Mouse (Mus musculus) spleen, adult 2 months (tissue): Measurements from ENCODE around the gene Serpinb6a. TPM values are rescaled to one million over a fixed set of nuclear protein-coding genes. Genes with fewer than 3 reads are reported as not detected.
"Not testable (repeated sequence)": the region's sequence is repeated elsewhere in the genome, so short reads cannot be mapped to it uniquely, and the experiment has no call there.

Experiments used
- DNase-seq, 2 experiments: peaks; one replicate each; pipeline versions ENCODE4 v3.0.0 to v3.0.0-alpha.2; 2012 to 2021; ENCODE audit warnings: low spot score in 2 of 2, low read depth in 1 of 2
- H3K27ac ChIP-seq: fragments of 200-500 bp; 2 replicates; pipeline ENCODE4 v1.5.1; 2012; ENCODE audit warnings: low read length, inconsistent platforms; ENCODE audit not compliant: insufficient read depth
- H3K27me3 ChIP-seq: fragments of 200-500 bp; 2 replicates; pipeline ENCODE4 v1.6.1; 2012; ENCODE audit warnings: mild to moderate bottlenecking, moderate library complexity, low read length, inconsistent platforms; ENCODE audit not compliant: control insufficient read depth, insufficient read depth
- H3K36me3 ChIP-seq: fragments of 200-500 bp; 2 replicates; pipeline ENCODE4 v1.6.1; 2012; ENCODE audit warnings: mild to moderate bottlenecking, low read length, inconsistent platforms; ENCODE audit not compliant: control insufficient read depth, insufficient read depth
- H3K4me1 ChIP-seq: fragments of 200-500 bp; 2 replicates; pipeline ENCODE4 v1.6.1; 2011; ENCODE audit warnings: inconsistent platforms; ENCODE audit not compliant: control insufficient read depth, insufficient read depth, insufficient read length
- H3K4me3 ChIP-seq: fragments of 200-500 bp; 2 replicates; pipeline ENCODE4 v1.5.1; 2011; ENCODE audit warnings: mild to moderate bottlenecking, inconsistent platforms; ENCODE audit not compliant: insufficient read depth, insufficient read length; ENCODE audit errors: extremely low read depth
- CTCF ChIP-seq: fragments of 200-500 bp; IDR thresholded peaks from 2 replicates; pipeline ENCODE4 v1.5.1; 2011; ENCODE audit warnings: mild to moderate bottlenecking, inconsistent platforms; ENCODE audit not compliant: insufficient read depth, insufficient read length, insufficient replicate concordance; ENCODE audit errors: extremely low read depth
- POLR2A ChIP-seq: fragments of 200-500 bp; IDR thresholded peaks from 2 replicates; pipeline ENCODE4 v1.6.1; 2011; ENCODE audit warnings: low read depth, low read length, inconsistent platforms
- WGBS: fragments of 180-500 bp; shearing (Covaris S2); methylation state at CpG from one replicate; pipeline ENCODE4 v1.1.7; 2018; 5-methylcytosine and 5-hydroxymethylcytosine counted together
- polyA plus RNA-seq: library from polyadenylated mRNA; depleted of rRNA; stranded (reverse); fragments of >200 nt; gene quantifications from 2 replicates; pipeline ENCODE4 v1.2.3, GENCODE M21; 2012

Serpinb6a gene
- polyA plus RNA-seq, 1 experiment: 36.3 TPM

DNA sequence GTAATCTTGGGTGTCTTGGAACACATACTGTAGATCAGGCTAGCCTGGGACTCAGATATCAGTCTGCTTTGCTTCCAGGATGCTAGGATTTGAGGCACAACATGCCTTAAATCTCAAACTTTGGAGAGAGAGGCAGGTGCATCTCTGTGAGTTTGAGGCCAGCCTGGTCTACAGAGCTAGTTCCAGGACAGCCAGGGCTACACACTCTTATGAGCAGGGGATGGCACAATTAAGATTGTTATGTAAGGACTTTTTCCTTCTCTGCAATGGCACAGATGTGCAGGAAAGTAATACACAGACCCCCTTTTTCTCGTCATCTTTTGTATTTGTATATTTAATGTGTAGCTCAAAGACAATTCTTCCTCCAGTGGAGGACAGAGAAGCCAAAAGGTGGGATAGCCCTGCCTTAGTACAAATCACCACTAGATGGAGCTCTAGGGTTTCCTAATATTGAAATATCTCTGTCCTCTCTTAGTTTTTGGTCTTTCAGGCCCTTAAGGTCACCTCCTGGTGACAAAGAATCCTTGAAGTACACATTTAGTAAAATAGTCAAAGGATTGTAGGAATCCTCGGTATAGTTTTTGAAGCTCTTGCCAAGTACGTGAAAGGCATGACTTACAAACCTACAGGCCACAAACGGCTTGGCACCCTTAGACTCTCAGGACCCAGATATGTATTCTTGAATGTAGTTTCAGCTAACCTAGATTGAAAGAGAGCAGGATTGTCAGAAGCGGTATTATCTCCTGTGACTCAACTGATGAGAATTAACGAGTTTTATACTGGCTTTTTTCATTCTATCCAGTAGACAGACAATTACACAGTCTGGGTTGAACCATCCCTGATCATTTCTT is 45.8 kb downstream of the Serpinb6a start:
- Histone ChIP-seq H3K27me3 (no peaks in the 10 kb centered on the region), H3K36me3 (no peaks in the 10 kb centered on the region), H3K4me1 (no peaks in the 10 kb centered on the region), H3K4me3 (no peak overlapping the region), H3K27ac (no peak overlapping the region)
- no peak for DNase-seq
- 54% methylated on average over 6 of the region's 6 CpGs for WGBS
- TF ChIP-seq CTCF (peak; percentile 17; the same call in 1 of the 2 replicates), POLR2A (no peak)

DNA sequence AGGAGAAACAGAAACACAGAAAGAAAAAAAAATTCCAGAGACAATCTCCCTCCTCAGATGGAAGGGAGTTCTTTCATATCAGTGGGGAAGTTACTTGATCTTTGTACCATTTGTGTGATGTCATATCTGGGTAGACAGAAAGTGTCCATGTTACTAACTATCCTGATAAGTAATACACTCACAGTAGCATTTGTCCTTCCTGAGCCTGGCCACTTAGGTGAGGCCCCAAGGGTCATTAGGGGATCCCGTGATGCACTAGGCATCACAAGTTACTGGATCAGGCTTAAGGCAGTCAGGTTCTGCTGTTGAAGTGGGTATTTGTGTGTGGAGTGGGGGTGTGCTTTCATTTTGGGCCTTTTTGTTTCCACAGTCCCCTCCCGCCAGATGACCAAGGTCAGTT is 49.6 kb downstream of the Serpinb6a start:
- DNase-seq: no peak
- no peak overlapping the region for H3K4me3 ChIP-seq
- TF ChIP-seq CTCF: no peak
- no peak for TF ChIP-seq POLR2A
- no peaks in the 10 kb centered on the region for H3K4me1 ChIP-seq
- H3K27ac ChIP-seq: no peak overlapping the region
- WGBS: 91% methylated on average over 2 of the region's 2 CpGs
- H3K36me3 ChIP-seq: no peaks in the 10 kb centered on the region
- H3K27me3 ChIP-seq: no peaks in the 10 kb centered on the region

DNA sequence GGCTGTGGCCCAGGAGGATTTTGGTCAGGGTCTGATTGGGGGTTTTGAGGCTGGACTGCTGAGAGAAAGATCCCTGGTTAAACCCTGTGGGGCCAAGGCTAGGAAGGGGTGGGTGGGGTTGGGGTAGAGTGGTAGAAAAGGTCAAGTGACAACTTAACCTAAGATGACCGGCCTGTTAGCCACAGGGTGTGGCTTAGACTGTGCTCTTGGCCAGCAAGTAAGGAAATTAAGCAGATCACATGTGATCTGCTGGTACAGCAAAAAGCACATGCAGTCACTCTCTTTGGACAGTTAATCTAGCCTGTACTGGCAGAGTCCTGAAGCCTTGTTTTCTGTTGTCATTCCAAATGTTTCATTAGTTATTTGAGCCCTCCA is 50.5 kb downstream of the Serpinb6a start:
- Histone ChIP-seq H3K36me3 (no peaks in the 10 kb centered on the region), H3K4me1 (no peaks in the 10 kb centered on the region), H3K27me3 (no peaks in the 10 kb centered on the region), H3K27ac (no peak overlapping the region), H3K4me3 (no peak overlapping the region)
- TF ChIP-seq CTCF (no peak), POLR2A (no peak)
- no peak for DNase-seq
- 69% methylated on average over 1 of the region's 1 CpGs for WGBS

DNA sequence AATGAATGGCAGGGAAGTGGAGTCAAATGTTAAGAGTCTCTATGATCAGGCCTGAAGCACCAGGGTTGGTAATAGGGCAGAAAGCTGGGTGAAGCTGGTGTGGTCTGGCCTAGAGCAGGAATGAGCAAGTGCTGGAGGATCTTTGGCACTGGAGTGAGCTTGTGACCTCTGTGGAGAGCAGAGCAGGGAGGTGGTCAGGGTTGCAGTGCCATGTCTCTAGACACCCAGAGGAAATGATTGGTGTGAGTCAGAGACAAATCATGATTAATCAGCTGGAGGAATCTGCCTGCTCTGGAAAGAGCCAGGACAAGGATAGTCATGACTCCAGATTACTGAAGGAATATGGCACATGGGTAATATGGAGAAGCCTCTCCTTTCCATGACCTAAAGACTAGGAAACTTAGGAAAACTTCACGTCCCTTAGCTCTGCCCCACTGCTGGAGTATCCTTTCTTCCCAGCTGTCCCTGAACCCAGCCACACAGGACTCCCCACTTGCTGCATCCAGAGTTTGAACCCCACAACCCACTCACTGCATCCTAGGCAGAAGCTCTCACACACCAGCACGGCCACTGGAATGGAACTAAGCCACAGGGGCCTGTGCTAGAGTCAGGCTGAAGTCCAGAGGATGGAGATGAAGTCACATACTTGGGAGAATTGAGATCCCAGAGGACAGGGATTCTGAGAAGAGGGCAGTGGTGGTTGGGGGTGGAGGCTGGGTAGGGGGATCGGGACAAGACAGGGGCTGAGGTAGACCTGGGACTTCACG is 51.1 kb downstream of the Serpinb6a start:
- TF ChIP-seq CTCF (no peak), POLR2A (no peak)
- Histone ChIP-seq H3K4me3 (no peak overlapping the region), H3K36me3 (no peaks in the 10 kb centered on the region), H3K4me1 (no peaks in the 10 kb centered on the region), H3K27me3 (no peaks in the 10 kb centered on the region), H3K27ac (no peak overlapping the region)
- 89% methylated on average over 4 of the region's 4 CpGs for WGBS
- no peak for DNase-seq

DNA sequence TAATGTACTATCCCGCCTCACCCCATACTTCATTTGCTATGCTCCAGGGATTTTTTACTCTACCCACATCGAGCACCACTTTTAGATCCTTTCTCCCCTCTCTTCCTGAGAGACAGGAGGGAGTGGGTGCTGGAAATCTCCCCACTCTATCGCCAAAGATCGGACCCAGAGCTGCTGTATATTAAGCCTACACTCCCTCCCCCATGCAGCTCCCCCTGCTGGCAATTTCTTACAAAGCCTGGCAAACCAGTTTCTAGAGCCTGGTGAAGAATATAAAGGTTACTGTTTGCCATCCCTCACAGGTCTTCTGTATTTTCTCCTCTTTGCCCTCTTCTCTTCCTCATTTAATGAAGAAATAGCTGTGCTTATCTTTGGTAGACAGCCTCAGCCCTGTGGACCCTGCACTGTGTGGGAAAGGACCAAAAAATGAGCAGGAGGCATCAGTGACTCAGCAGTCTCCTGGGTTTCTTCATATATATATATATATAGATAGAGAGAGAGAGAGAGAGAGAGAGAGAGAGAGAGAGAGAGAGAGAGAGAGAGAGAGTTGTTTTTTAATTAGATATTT is 60.3 kb downstream of the Serpinb6a start:
- WGBS: 59% methylated on average over 4 of the region's 4 CpGs
- TF ChIP-seq CTCF (no peak), POLR2A (no peak)
- Histone ChIP-seq H3K27ac (no peak overlapping the region), H3K27me3 (no peaks in the 10 kb centered on the region), H3K4me1 (no peaks in the 10 kb centered on the region), H3K36me3 (no peaks in the 10 kb centered on the region), H3K4me3 (no peak overlapping the region)
- DNase-seq: peak in 1 of 2 experiments; percentile 6

DNA sequence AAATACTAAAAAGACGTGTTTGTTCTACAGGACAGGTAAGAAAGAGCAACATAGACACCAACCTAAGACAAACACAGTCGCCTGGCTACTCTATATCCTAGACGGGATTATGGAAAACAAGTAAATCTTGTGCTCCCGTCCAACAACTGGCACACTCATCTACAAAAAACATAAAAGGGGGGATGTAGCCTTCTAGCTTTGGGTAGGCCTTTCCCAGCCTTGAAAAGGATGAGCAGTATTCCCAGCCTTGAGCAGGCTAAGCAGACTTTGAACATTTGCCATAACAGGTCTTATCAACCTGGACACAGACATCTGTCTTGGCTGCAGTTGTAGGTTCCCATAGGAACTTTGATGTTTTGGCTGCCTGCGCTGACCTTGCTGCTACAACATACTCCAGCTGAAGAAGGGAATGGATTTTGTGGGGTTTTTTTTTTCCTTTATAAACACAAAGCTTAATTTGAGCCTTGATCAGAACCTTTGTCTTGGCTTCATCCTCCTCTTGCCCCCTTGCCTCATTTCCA is 61.2 kb downstream of the Serpinb6a start:
- Histone ChIP-seq H3K27me3 (no peaks in the 10 kb centered on the region), H3K4me3 (no peak overlapping the region), H3K36me3 (no peaks in the 10 kb centered on the region), H3K4me1 (no peaks in the 10 kb centered on the region; the same call in 1 of the 2 replicates), H3K27ac (no peak overlapping the region)
- WGBS: 88% methylated on average over 5 of the region's 5 CpGs
- DNase-seq: no peak
- TF ChIP-seq CTCF (no peak), POLR2A (no peak)

DNA sequence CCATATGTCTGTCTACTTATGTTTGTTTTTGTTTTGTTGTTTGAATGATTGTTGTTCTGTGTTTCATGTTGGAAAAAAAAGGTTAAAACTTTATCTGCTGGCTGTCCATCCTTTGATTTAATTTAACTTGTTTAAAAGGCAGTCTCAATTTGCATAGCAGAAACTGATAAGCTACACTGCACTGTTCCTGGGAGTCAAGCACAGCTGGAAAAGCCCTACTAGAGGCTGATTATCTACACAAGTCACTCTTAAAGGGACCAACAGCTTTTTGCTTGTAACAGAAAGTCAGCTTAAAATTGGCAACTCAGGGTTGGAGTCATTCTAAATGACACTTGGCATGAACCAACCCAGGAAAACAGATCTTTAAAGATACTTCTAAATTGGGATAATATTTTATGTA is 65.0 kb downstream of the Serpinb6a start:
- not testable (repeated sequence) for DNase-seq, H3K36me3 ChIP-seq, H3K4me1 ChIP-seq, H3K4me3 ChIP-seq, H3K27ac ChIP-seq, H3K27me3 ChIP-seq
